Mouse (Mus musculus): Measurements from ENCODE around the gene Spr.

DNA sequence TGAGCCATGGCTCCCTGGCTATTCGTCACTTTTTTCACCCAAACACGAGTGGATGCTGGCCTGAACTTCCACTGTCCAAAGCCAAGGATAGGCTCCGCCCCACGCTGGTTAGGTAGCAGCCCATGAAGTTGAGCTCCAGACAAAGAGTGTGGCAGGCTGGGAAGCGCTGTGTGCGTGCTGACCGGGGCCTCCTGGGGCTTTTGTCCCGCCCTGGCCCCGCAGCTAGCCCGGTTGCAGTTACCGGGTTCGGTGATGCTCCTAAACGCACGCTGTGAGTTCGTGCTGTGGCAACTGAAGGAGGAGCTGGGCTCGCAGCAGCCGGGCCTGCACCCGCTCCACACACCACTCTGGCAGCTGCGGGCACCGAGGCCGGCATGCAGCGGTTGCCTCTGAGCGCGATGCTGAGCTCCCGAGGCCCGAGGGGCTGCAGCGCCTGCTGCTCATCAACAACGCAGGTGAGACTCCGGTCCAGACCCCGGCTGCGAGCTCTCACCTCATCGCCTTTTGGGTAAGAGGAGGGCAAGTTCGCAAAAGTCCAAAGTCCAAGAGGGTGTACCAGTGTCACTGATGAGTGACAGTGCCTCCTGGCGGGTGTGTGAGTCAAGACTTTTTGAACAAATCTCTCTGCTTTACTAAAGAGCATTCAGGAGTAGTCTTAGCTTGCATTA, 17.4 kb upstream of the Spr start:
- TF ChIP-seq CTCF (IDR thresholded peaks at IDR 0.05; ENCODE audit: borderline replicate concordance, control insufficient read depth, extremely low read depth, insufficient read depth, low read length, poor library complexity) (no peak), POLR2A (IDR thresholded peaks at IDR 0.05; ENCODE audit: control insufficient read depth, extremely low read depth, insufficient read depth, low read length, poor library complexity) (no peak)

All from thymus, adult 2 months (tissue).